Mouse (Mus musculus): ENCODE results near the gene Olfr355.

Olfr355 gene

DNA sequence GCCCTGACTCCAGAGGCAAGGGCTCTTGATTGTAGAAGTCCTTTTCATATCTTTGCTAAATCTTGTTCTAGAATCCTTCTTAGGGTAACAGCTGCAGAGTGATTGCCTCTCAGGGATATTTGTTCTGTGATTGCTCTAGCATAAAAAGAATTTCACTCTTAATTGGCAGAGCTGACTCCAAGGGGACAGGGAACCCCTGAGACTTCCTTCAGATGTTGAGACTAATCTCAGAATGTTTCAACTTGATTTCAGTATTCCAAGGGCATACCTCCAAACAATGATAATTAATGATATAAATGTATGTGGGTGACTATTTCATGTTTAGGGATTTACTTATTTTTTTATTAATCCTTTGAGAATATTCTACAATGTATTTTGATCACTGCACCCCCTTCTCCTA lies at the start of gene Olfr355:
Gene Olfr355 (minus strand): TSS at position 101 of the 400 bp plus-strand sequence.
- no peak for DNase-seq (ENCODE audit: low spot score in 2 of 2)

DNA sequence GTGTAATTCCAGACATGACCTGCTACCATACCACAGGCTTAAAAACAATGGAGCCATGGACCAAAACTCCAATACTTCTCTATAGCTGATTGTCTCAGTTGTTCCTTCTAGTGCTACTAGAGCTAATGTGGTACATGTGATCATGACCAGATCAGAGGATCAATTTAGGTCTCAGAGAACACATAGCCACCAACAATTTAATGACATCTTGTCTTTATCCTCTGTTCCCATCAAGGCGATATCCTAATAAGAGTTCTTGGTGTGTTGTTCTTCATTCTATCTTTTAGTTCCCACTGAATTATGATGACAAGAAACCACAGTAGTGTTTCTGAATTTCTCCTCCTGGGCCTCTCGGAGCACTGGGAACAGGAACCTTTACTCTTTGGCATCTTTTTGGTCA lies 8.1 kb upstream of the Olfr355 start, which contains the start of gene Olfr356:
Gene Olfr356 (plus strand): TSS at position 301 of the 400 bp plus-strand sequence.
- DNase-seq (ENCODE audit: low spot score in 2 of 2) = no peak

DNA sequence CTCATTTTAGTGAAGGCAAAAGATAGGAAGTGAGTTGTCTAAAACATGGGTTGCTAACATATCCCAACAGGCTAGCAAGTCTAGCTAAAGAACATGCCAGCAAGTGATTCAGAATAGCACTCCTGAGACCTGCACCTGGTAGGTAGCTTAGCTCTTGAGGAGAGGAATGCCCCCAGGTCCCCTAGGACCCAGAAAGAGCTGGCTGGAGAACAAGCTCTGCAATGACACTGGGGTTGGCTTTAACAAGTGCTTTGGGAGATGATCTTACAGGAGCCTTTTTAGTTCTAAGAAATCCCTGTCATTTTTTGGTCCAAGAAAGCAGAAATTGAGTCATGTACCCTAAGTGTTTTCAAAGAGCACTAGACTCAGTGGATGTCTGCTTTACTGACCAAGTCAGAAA lies 23.3 kb downstream of the Olfr355 start, which contains the start of gene Olfr354:
Gene Olfr354 (plus strand): TSS at position 301 of the 400 bp plus-strand sequence.
- DNase-seq (ENCODE audit: low spot score in 2 of 2) = no peak

DNA sequence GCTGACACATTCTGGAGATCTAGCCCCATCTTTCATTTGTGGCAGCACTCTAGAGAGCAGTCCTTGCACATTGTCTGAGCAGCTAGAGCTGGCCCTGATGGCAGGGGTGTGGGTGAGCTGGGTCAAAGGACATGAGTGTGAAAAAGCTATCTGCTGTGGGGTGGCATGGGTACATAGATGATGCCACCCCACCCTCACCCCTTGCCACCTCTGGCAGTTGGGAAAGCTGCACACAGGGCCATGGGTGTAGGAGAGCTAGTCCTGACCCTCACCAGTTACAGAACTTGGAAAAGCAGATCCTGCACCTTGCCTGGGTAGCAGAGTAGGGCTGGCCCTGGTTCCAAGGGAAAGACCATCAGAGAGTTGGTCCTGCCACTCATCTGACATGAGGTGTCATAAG lies 31.6 kb downstream of the Olfr355 start:
- no peak for DNase-seq (ENCODE audit: low spot score in 2 of 2)

DNA sequence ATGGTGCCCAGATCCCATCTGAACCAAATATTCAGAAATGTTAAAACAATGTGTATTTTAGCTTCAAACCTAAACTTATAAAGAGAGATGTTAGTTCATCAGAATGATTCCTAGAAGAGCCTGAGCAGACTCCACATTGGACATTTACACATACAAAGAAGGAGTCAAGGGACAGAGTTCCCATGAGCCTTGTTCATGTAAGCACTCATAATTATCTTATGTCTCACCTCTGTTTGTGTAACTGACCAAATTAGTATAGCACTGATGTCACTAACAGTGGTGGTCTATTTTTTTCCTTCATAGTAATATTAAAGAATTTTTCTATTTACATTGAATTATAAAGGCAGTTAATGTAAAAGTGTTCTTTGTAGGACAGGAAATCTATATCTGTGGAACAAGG lies 35.9 kb downstream of the Olfr355 start, which contains the start of gene Olfr353:
Gene Olfr353 (minus strand): TSS at position 101 of the 400 bp plus-strand sequence.
- DNase-seq (ENCODE audit: low spot score in 2 of 2) = no peak
